Comparison of ENCODE assay signal across 9 mouse cellular contexts in genomic region chr15:62104653-62105052, GRCm38 (mm10).
DNase-seq lines count a peak whose midpoint lies in the region; ATAC-seq lines count a peak whose summit lies in the region.
"Had no signal": no experiment of that assay in that cellular context is flagged by ENCODE, and none has a peak within 500 bp of the region (broad histone marks: within the 10 kb centered on the region; RNA-seq: fewer than 3 reads in every experiment).

No protein-coding gene starts in this region.

- 40% methylated on average over 7 of the region's 7 CpGs for WGBS in hindbrain, embryonic 16.5 days
- WGBS in hindbrain, embryonic 14.5 days, result 41% methylated on average over 7 of the region's 7 CpGs

- DNase-seq in hindbrain, embryonic 14.5 days (ENCODE audit: low spot score), result no peak
- peak; percentile 33 for DNase-seq in 3134 (ENCODE audit: extremely low read depth, insufficient read length, low spot score)
- DNase-seq in adrenal gland, postnatal 25 days, result peak; percentile 49
- DNase-seq in heart, postnatal 4 days, result peak; percentile 56
- peak; percentile 23 for DNase-seq in right cerebral cortex, postnatal 4 days
- no peak for DNase-seq in thymus, adult 18-20 months
- DNase-seq in embryo, embryonic 11 days, result no peak

- no peak overlapping the region for H3K4me3 ChIP-seq in hindbrain, embryonic 16.5 days (ENCODE audit: low read length)
- no peak overlapping the region for H3K4me3 ChIP-seq in hindbrain, embryonic 14.5 days (replicated peaks; ENCODE audit: low read length)
- H3K4me3 ChIP-seq: embryonic facial prominence, embryonic 15.5 days had no signal

- H3K27me3 ChIP-seq in hindbrain, embryonic 16.5 days (replicated peaks; ENCODE audit: control insufficient read depth, insufficient read depth, low read length), result no peaks in the 10 kb centered on the region
- no peaks in the 10 kb centered on the region for H3K27me3 ChIP-seq in hindbrain, embryonic 14.5 days (ENCODE audit: control insufficient read depth, insufficient read depth, low read length)
- H3K27me3 ChIP-seq: embryonic facial prominence, embryonic 15.5 days had no signal

- H3K4me1 ChIP-seq in hindbrain, embryonic 16.5 days (ENCODE audit: control insufficient read depth, insufficient read depth, low read depth, low read length), result peaks cover 6% of the 10 kb centered on the region; the same call in 1 of the 2 replicates
- H3K4me1 ChIP-seq in hindbrain, embryonic 14.5 days (replicated peaks; ENCODE audit: control insufficient read depth, insufficient read depth, low read length), result peaks cover 7% of the 10 kb centered on the region; the same call in 1 of the 2 replicates

- H3K9me3 ChIP-seq in hindbrain, embryonic 16.5 days (ENCODE audit: control insufficient read depth, low read length), result no peaks in the 10 kb centered on the region
- 0 out of 2 replicates have a peak, but pooled peaks cover 5% of the 10 kb centered on the region for H3K9me3 ChIP-seq in hindbrain, embryonic 14.5 days (ENCODE audit: control insufficient read depth, low read length)
- H3K9me3 ChIP-seq: embryonic facial prominence, embryonic 15.5 days had no signal

- no peak overlapping the region for H3K9ac ChIP-seq in hindbrain, embryonic 16.5 days (ENCODE audit: low read depth, low read length)
- no peak overlapping the region for H3K9ac ChIP-seq in hindbrain, embryonic 14.5 days
- H3K9ac ChIP-seq: embryonic facial prominence, embryonic 15.5 days had no signal

- no peak overlapping the region for H3K4me2 ChIP-seq in hindbrain, embryonic 16.5 days (ENCODE audit: low read length)
- no peak overlapping the region for H3K4me2 ChIP-seq in hindbrain, embryonic 14.5 days (replicated peaks)
- H3K4me2 ChIP-seq: embryonic facial prominence, embryonic 15.5 days had no signal

- H3K36me3 ChIP-seq in hindbrain, embryonic 16.5 days (ENCODE audit: control insufficient read depth, insufficient read depth, low read length), result no peaks in the 10 kb centered on the region
- H3K36me3 ChIP-seq in hindbrain, embryonic 14.5 days (replicated peaks; ENCODE audit: control insufficient read depth, insufficient read depth), result no peaks in the 10 kb centered on the region
- H3K36me3 ChIP-seq: embryonic facial prominence, embryonic 15.5 days had no signal

- ATAC-seq in hindbrain, embryonic 16.5 days, result peak; percentile 35; the same call in 1 of the 2 replicates
- ATAC-seq in hindbrain, embryonic 14.5 days (ENCODE audit: low FRiP score), result no peak

- H3K27ac ChIP-seq in hindbrain, embryonic 16.5 days (ENCODE audit: low read depth, low read length), result no peak overlapping the region
- H3K27ac ChIP-seq in hindbrain, embryonic 14.5 days, result no peak overlapping the region
- H3K27ac ChIP-seq: embryonic facial prominence, embryonic 15.5 days had no signal

Comparison
In these comparisons a context has a peak if more than half of its experiments do, and no peak if none do; other contexts are left out.
1. DNase-seq: peak in 3134 (single experiment), adrenal gland, postnatal 25 days (single experiment), heart, postnatal 4 days (single experiment) and right cerebral cortex, postnatal 4 days (single experiment); none in hindbrain, embryonic 14.5 days (single experiment), thymus, adult 18-20 months (0 of 2) and embryo, embryonic 11 days (single experiment).